Mouse (Mus musculus) lung, embryonic 16.5 days (tissue): Measurements from ENCODE around the gene Nrcam. TPM values are rescaled to one million over a fixed set of nuclear protein-coding genes. Genes with fewer than 3 reads are reported as not detected.

Experiments used
- ATAC-seq: fragments of 200-750 bp; cut with Nextera tagmentation; 2 replicates; pipeline ENCODE4 v1.8.0; 2017; ENCODE audit warnings: low read depth, mild to moderate bottlenecking, moderate library complexity
- H3K27ac ChIP-seq: fragments of 300-500 bp; sonication (generic); 2 replicates; pipeline ENCODE4 v1.5.1; 2014; ENCODE audit warnings: mild to moderate bottlenecking, control low read depth, low read length
- H3K27me3 ChIP-seq: fragments of 300-500 bp; sonication (generic); 2 replicates; pipeline ENCODE4 v1.6.1; 2014; ENCODE audit warnings: low read depth, low read length, mixed read lengths; ENCODE audit not compliant: control insufficient read depth, insufficient read depth
- H3K36me3 ChIP-seq: fragments of 300-500 bp; sonication (generic); 2 replicates; pipeline ENCODE4 v1.6.1; 2014; ENCODE audit warnings: low read length; ENCODE audit not compliant: control insufficient read depth, insufficient read depth
- H3K4me1 ChIP-seq: fragments of 300-500 bp; sonication (generic); replicated peaks from 2 replicates; pipeline ENCODE4 v1.6.1; 2014; ENCODE audit warnings: low read length, mixed read lengths; ENCODE audit not compliant: control insufficient read depth, insufficient read depth
- H3K4me2 ChIP-seq: fragments of 300-500 bp; sonication (generic); 2 replicates; pipeline ENCODE4 v1.6.1; 2014; ENCODE audit warnings: low read depth, low read length, control low read depth
- H3K4me3 ChIP-seq: fragments of 300-500 bp; sonication (generic); 2 replicates; pipeline ENCODE4 v1.5.1; 2014; ENCODE audit warnings: mild to moderate bottlenecking, low read length, control low read depth
- H3K9ac ChIP-seq: fragments of 300-500 bp; sonication (generic); 2 replicates; pipeline ENCODE4 v1.6.1; 2014; ENCODE audit warnings: low read length, control low read depth
- H3K9me3 ChIP-seq: fragments of 300-500 bp; sonication (generic); 2 replicates; pipeline ENCODE4 v1.6.1; 2016; ENCODE audit warnings: low read length; ENCODE audit not compliant: control insufficient read depth
- WGBS: fragments of 180-500 bp; shearing (Covaris S2); extraction: QIAGEN DNeasy Blood & Tissue Kit; methylation state at CpG from one replicate; pipeline ENCODE4 v1.1.7; 2014; 5-methylcytosine and 5-hydroxymethylcytosine counted together
- polyA plus RNA-seq: library from polyadenylated mRNA; unstranded; fragments of >200 nt; fragmentation: Nextera tagmentation; extraction: Ambion mirVana; gene quantifications from 2 replicates; pipeline ENCODE4 v1.2.1, GENCODE M21; 2015

Gene Nrcam
- polyA plus RNA-seq, 1 experiment from 2014 or later: 26.5 TPM

DNA sequence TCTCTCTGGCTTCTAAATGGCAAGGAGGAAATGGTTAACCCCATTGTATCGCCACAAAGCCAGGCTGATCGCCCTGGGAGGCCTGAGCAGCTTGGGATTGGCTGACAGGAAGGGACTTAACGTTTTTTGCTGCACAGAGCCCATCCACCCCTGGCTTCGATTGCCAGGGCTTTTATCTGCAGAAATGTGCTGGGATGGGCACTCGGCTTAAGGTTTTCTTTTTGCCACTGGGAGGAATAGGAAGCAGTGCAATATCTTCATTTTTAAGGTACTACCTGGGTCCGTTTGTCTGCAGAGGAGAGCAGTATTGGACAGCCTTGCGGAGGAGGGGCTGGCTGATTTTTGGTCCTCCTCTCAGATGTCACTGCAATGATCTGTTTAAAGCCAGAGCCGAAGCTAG lies 110.2 kb downstream of the Nrcam start:
- no peak for ATAC-seq
- Histone ChIP-seq H3K27me3 (no peaks in the 10 kb centered on the region), H3K4me2 (0 out of 2 replicates have a peak overlapping the region, but pooled peaks have one; percentile 8)

GRCm38 (mm10) chr12:44440230-44440629 lies 111.5 kb downstream of the Nrcam start:
- 58% methylated on average over 4 of the region's 4 CpGs for WGBS
- Histone ChIP-seq H3K9me3 (no peaks in the 10 kb centered on the region), H3K4me2 (no peak overlapping the region), H3K4me3 (no peak overlapping the region), H3K9ac (no peak overlapping the region), H3K27me3 (no peaks in the 10 kb centered on the region), H3K36me3 (no peaks in the 10 kb centered on the region), H3K27ac (no peak overlapping the region), H3K4me1 (no peaks in the 10 kb centered on the region)
- ATAC-seq: no peak

More for the DNA sequence above, 110.2 kb downstream of the Nrcam start:
- Histone ChIP-seq H3K4me3 (no peak overlapping the region), H3K27ac (no peak overlapping the region), H3K4me1 (no peaks in the 10 kb centered on the region), H3K9me3 (no peaks in the 10 kb centered on the region), H3K36me3 (no peaks in the 10 kb centered on the region), H3K9ac (no peak overlapping the region)
- WGBS: 14% methylated on average over 8 of the region's 8 CpGs

DNA sequence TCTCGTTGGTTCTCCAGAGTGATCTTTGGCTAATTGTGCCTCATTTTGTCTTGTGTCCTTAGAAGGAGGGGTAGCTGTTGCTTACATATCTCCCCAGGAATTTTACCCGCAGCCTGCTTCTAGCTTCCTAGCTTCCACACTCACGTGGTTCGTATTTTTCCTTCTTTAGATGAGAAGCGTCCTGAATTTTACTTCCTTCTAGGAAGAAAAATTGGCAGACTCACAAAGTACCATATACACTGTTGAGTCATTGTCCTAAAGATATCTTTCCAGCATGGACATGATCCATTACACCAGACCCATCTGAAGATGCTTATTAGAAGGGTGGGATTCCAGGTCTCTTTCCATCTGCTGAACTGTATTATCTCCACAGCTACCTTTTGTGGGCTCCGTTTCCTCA lies 122.2 kb downstream of the Nrcam start:
- no peaks in the 10 kb centered on the region for H3K36me3 ChIP-seq
- no peaks in the 10 kb centered on the region for H3K4me1 ChIP-seq
- no peaks in the 10 kb centered on the region for H3K27me3 ChIP-seq
- H3K9me3 ChIP-seq: no peaks in the 10 kb centered on the region
- H3K4me3 ChIP-seq: no peak overlapping the region
- no peak overlapping the region for H3K4me2 ChIP-seq
- no peak overlapping the region for H3K27ac ChIP-seq
- H3K9ac ChIP-seq: no peak overlapping the region
- 67% methylated on average over 6 of the region's 6 CpGs for WGBS
- no peak for ATAC-seq

GRCm38 (mm10) chr12:44451742-44452141 lies 123.1 kb downstream of the Nrcam start:
- ATAC-seq: no peak
- H3K27ac ChIP-seq: no peak overlapping the region
- no peaks in the 10 kb centered on the region for H3K36me3 ChIP-seq
- H3K27me3 ChIP-seq: no peaks in the 10 kb centered on the region
- no peaks in the 10 kb centered on the region for H3K9me3 ChIP-seq
- no peak overlapping the region for H3K4me3 ChIP-seq
- WGBS: 64% methylated on average over 1 of the region's 1 CpGs
- no peaks in the 10 kb centered on the region for H3K4me1 ChIP-seq
- H3K4me2 ChIP-seq: no peak overlapping the region
- no peak overlapping the region for H3K9ac ChIP-seq

- 82% methylated on average over 4 of the region's 4 CpGs for WGBS
- Histone ChIP-seq H3K4me2 (no peak overlapping the region), H3K9ac (no peak overlapping the region), H3K27ac (no peak overlapping the region), H3K4me1 (no peaks in the 10 kb centered on the region), H3K9me3 (no peaks in the 10 kb centered on the region), H3K36me3 (no peaks in the 10 kb centered on the region), H3K4me3 (no peak overlapping the region), H3K27me3 (no peaks in the 10 kb centered on the region)
- ATAC-seq: no peak
Observed at GRCm38 (mm10) chr12:44453791-44454190, 125.1 kb downstream of the Nrcam start.

DNA sequence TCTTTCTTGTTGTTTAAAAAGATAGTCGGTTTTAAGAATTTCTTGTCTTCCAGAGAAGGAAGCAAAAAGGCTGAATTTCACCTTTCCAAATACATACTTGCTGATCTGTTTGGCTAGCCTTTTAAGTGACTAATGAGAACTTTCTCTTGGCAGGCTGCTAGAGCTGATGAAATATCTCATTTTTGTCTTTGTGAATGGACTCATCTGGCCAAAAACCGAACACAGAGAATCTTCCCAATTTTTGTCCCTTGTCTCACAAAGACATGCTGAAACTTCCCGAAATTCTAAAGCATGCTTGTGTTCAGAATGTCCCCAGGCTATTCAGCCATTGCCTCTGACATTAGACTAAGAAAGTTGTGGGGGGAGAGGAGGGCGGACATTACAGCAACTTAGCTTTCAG lies 129.3 kb downstream of the Nrcam start:
- Histone ChIP-seq H3K9me3 (no peaks in the 10 kb centered on the region), H3K9ac (no peak overlapping the region), H3K27me3 (no peaks in the 10 kb centered on the region), H3K36me3 (no peaks in the 10 kb centered on the region), H3K4me2 (no peak overlapping the region), H3K27ac (no peak overlapping the region), H3K4me1 (no peaks in the 10 kb centered on the region; the same call in 1 of the 2 replicates), H3K4me3 (no peak overlapping the region)
- WGBS: 70% methylated on average over 4 of the region's 4 CpGs
- no peak for ATAC-seq

DNA sequence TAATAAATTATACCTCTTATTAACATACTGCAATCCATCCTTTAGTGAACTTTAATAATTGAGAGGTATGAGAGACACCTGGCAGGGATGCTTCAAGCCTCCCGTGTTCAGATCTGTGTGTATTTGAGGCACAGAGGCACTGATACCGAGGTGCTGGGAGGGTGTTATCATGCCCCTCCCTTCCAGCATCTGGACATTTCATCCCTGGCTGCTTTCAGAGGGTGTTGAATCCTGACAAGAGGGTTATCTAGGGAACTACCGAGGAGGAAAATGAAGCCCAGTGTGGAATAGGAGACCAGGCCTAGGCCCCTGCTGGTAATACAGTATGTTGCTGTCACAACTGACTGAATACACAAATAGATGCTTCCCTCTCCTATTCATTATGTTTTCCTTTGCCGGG lies 133.8 kb downstream of the Nrcam start:
- Histone ChIP-seq H3K9me3 (no peaks in the 10 kb centered on the region), H3K36me3 (no peaks in the 10 kb centered on the region), H3K9ac (no peak overlapping the region), H3K27ac (no peak overlapping the region), H3K27me3 (no peaks in the 10 kb centered on the region), H3K4me2 (no peak overlapping the region), H3K4me1 (peaks cover 4% of the 10 kb centered on the region; the same call in 1 of the 2 replicates), H3K4me3 (no peak overlapping the region)
- 45% methylated on average over 4 of the region's 4 CpGs for WGBS
- no peak for ATAC-seq

GRCm38 (mm10) chr12:44462976-44463375 lies 134.3 kb downstream of the Nrcam start:
- Histone ChIP-seq H3K27ac (no peak overlapping the region), H3K36me3 (no peaks in the 10 kb centered on the region), H3K27me3 (no peaks in the 10 kb centered on the region), H3K4me1 (peaks cover 4% of the 10 kb centered on the region; the same call in 1 of the 2 replicates), H3K9ac (no peak overlapping the region), H3K4me3 (no peak overlapping the region), H3K9me3 (no peaks in the 10 kb centered on the region), H3K4me2 (no peak overlapping the region)
- WGBS: 45% methylated on average over 6 of the region's 6 CpGs
- ATAC-seq: no peak

- H3K9me3 ChIP-seq: no peaks in the 10 kb centered on the region
- 75% methylated on average over 5 of the region's 5 CpGs for WGBS
- no peaks in the 10 kb centered on the region for H3K4me1 ChIP-seq
- no peak overlapping the region for H3K4me3 ChIP-seq
- H3K27ac ChIP-seq: no peak overlapping the region
- H3K9ac ChIP-seq: no peak overlapping the region
- no peaks in the 10 kb centered on the region for H3K27me3 ChIP-seq
- no peaks in the 10 kb centered on the region for H3K36me3 ChIP-seq
- H3K4me2 ChIP-seq: no peak overlapping the region
- no peak for ATAC-seq
Observed at GRCm38 (mm10) chr12:44471073-44471472, 142.4 kb downstream of the Nrcam start.

- Histone ChIP-seq H3K27me3 (no peaks in the 10 kb centered on the region), H3K36me3 (no peaks in the 10 kb centered on the region), H3K27ac (no peak overlapping the region), H3K9ac (no peak overlapping the region), H3K4me1 (no peaks in the 10 kb centered on the region), H3K4me3 (no peak overlapping the region), H3K9me3 (no peaks in the 10 kb centered on the region), H3K4me2 (no peak overlapping the region)
- no peak for ATAC-seq
Observed at GRCm38 (mm10) chr12:44475355-44475754, 146.7 kb downstream of the Nrcam start.
